Mouse (Mus musculus): ENCODE results near the gene Mnt. TPM values are rescaled to one million over a fixed set of nuclear protein-coding genes. Genes with fewer than 3 reads are reported as not detected.

The Mnt gene
- total RNA-seq, 2 experiments from 2014 or later = 28.3 to 30.5 TPM

- peak; percentile 72 to 75 for DNase-seq
Measured at GRCm38 (mm10) chr11:74847919-74848521, 17.3 kb downstream of the Mnt start.

GRCm38 (mm10) chr11:74850998-74851661, 20.4 kb downstream of the Mnt start:
- DNase-seq = no peak

- no peak for DNase-seq
Measured at GRCm38 (mm10) chr11:74857756-74858155, 27.0 kb downstream of the Mnt start.

GRCm38 (mm10) chr11:74862129-74862528, 31.4 kb downstream of the Mnt start:
- DNase-seq = no peak

GRCm38 (mm10) chr11:74863471-74863870, 32.8 kb downstream of the Mnt start:
- DNase-seq = no peak

GRCm38 (mm10) chr11:74864421-74864820, 33.7 kb downstream of the Mnt start:
- DNase-seq = no peak

GRCm38 (mm10) chr11:74865252-74865651, 34.5 kb downstream of the Mnt start:
- DNase-seq = no peak

GRCm38 (mm10) chr11:74866640-74867039, 35.9 kb downstream of the Mnt start:
- peak in 1 of 2 experiments; percentile 58 for DNase-seq

- no peak for DNase-seq
Measured at GRCm38 (mm10) chr11:74867181-74867580, 36.5 kb downstream of the Mnt start.

- no peak for DNase-seq
Measured at GRCm38 (mm10) chr11:74868046-74868760, 37.5 kb downstream of the Mnt start.

GRCm38 (mm10) chr11:74869603-74870002, 38.9 kb downstream of the Mnt start:
- no peak for DNase-seq

GRCm38 (mm10) chr11:74870544-74870943, 39.8 kb downstream of the Mnt start:
- no peak for DNase-seq

- DNase-seq = peak; percentile 60 to 63
Measured at GRCm38 (mm10) chr11:74870991-74871622, 40.4 kb downstream of the Mnt start.

GRCm38 (mm10) chr11:74874630-74875029, 43.9 kb downstream of the Mnt start:
- peak; percentile 54 to 61 for DNase-seq

- DNase-seq = peak; percentile 72 to 76
Measured at GRCm38 (mm10) chr11:74876801-74877200, 46.1 kb downstream of the Mnt start.

GRCm38 (mm10) chr11:74880999-74881398, 50.3 kb downstream of the Mnt start:
- DNase-seq = no peak

- DNase-seq = no peak
Measured at GRCm38 (mm10) chr11:74881979-74882378, 51.3 kb downstream of the Mnt start.

- no peak for DNase-seq
Measured at GRCm38 (mm10) chr11:74883098-74883497, 52.4 kb downstream of the Mnt start.

GRCm38 (mm10) chr11:74894619-74895018, 63.9 kb downstream of the Mnt start:
- DNase-seq = no peak

All from layer of hippocampus, postnatal 36 days (tissue).